Comparison of ENCODE assay signal across 15 mouse cellular contexts in genomic region chr3:138215395-138215989, GRCm38 (mm10). TPM values are rescaled to one million over a fixed set of nuclear protein-coding genes. Genes with fewer than 3 reads are reported as not detected.
A peak's percentile ranks its signal among the peaks of the same experiment; 100 is the strongest.
DNase-seq lines count a peak whose midpoint lies in the region; ATAC-seq and TF ChIP-seq lines count a peak whose summit lies in the region.
"Had no signal": no experiment of that assay in that cellular context is flagged by ENCODE, and none has a peak within 500 bp of the region (broad histone marks: within the 10 kb centered on the region; RNA-seq: fewer than 3 reads in every experiment).

No protein-coding gene starts in this region.

- DNase-seq in midbrain, embryonic 11.5 days (ENCODE audit: low spot score, missing footprints) = peak; percentile 89
- no peak for DNase-seq in midbrain, postnatal 0 days (ENCODE audit: low spot score)
- DNase-seq in embryo, embryonic 10 days (ENCODE audit: low spot score) = peak; percentile 49
- DNase-seq in stomach, postnatal 0 days (ENCODE audit: low spot score) = no peak
- no peak for DNase-seq in left cerebral cortex, adult 11 months (ENCODE audit: low spot score)
- no peak for DNase-seq in kidney, postnatal 10 days
- DNase-seq: thymus, postnatal 36 days had no signal

- H3K36me3 ChIP-seq in midbrain, embryonic 11.5 days (ENCODE audit: control insufficient read depth, insufficient read depth, low read length) = no peaks in the 10 kb centered on the region
- H3K36me3 ChIP-seq in midbrain, postnatal 0 days (ENCODE audit: insufficient read depth, low read length) = no peaks in the 10 kb centered on the region
- H3K36me3 ChIP-seq in hindbrain, embryonic 13.5 days = no peaks in the 10 kb centered on the region
- H3K36me3 ChIP-seq in stomach, postnatal 0 days (ENCODE audit: control insufficient read depth, insufficient read depth, low read length) = no peaks in the 10 kb centered on the region
- H3K36me3 ChIP-seq: liver, embryonic 15.5 days had no signal

- H3K9me3 ChIP-seq in midbrain, embryonic 11.5 days (ENCODE audit: control insufficient read depth, low read length) = no peaks in the 10 kb centered on the region
- H3K9me3 ChIP-seq in midbrain, postnatal 0 days (ENCODE audit: low read length) = no peaks in the 10 kb centered on the region
- H3K9me3 ChIP-seq in hindbrain, embryonic 13.5 days = no peaks in the 10 kb centered on the region
- no peaks in the 10 kb centered on the region for H3K9me3 ChIP-seq in stomach, postnatal 0 days (ENCODE audit: control insufficient read depth, low read length)
- H3K9me3 ChIP-seq: liver, embryonic 15.5 days had no signal

- no peak overlapping the region for H3K4me2 ChIP-seq in midbrain, embryonic 11.5 days
- H3K4me2 ChIP-seq in midbrain, postnatal 0 days (ENCODE audit: low read depth, low read length, poor library complexity, severe bottlenecking) = no peak overlapping the region
- H3K4me2 ChIP-seq in hindbrain, embryonic 13.5 days = no peak overlapping the region
- H3K4me2 ChIP-seq in stomach, postnatal 0 days (replicated peaks; ENCODE audit: low read depth) = no peak overlapping the region
- H3K4me2 ChIP-seq: liver, embryonic 15.5 days had no signal

- peak; percentile 81 for ATAC-seq in midbrain, embryonic 11.5 days (ENCODE audit: low FRiP score)
- ATAC-seq in midbrain, postnatal 0 days (ENCODE audit: low FRiP score) = no peak; the same call in 1 of the 2 replicates
- peak; percentile 69 for ATAC-seq in hindbrain, embryonic 13.5 days (ENCODE audit: low FRiP score)
- peak; percentile 24; the same call in 1 of the 2 replicates for ATAC-seq in stomach, postnatal 0 days (ENCODE audit: low FRiP score, low TSS enrichment)
- ATAC-seq: intestine, postnatal 0 days had no signal

- no peak for TF ChIP-seq CTCF in midbrain, postnatal 0 days (IDR thresholded peaks at IDR 0.05)
- no peak for TF ChIP-seq CTCF in stomach, postnatal 0 days (IDR thresholded peaks at IDR 0.05; ENCODE audit: low read depth)

- WGBS in midbrain, embryonic 11.5 days = 23% methylated on average over 11 of the region's 11 CpGs
- 19% methylated on average over 11 of the region's 11 CpGs for WGBS in midbrain, postnatal 0 days
- whole genome bisulfite sequencing in hindbrain, embryonic 13.5 days = 21% methylated on average over 11 of the region's 11 CpGs
- WGBS in stomach, postnatal 0 days = 30% methylated on average over 11 of the region's 11 CpGs

- H3K4me1 ChIP-seq in midbrain, embryonic 11.5 days (ENCODE audit: control insufficient read depth, insufficient read depth, low read length) = peaks cover 5% of the 10 kb centered on the region; the same call in 1 of the 2 replicates
- H3K4me1 ChIP-seq in midbrain, postnatal 0 days (ENCODE audit: insufficient read depth, low read length) = no peaks in the 10 kb centered on the region
- 0 out of 2 replicates have a peak, but pooled peaks cover 6% of the 10 kb centered on the region for H3K4me1 ChIP-seq in hindbrain, embryonic 13.5 days (replicated peaks)
- H3K4me1 ChIP-seq in stomach, postnatal 0 days (replicated peaks; ENCODE audit: control insufficient read depth, insufficient read depth) = 0 out of 2 replicates have a peak, but pooled peaks cover 3% of the 10 kb centered on the region
- H3K4me1 ChIP-seq: liver, embryonic 15.5 days had no signal

- no peak for TF ChIP-seq EP300 in stomach, postnatal 0 days (optimal IDR thresholded peaks at IDR 0.05)

- H3K4me3 ChIP-seq in midbrain, embryonic 11.5 days (ENCODE audit: low read depth, low read length) = no peak overlapping the region
- no peak overlapping the region for H3K4me3 ChIP-seq in midbrain, postnatal 0 days (ENCODE audit: low read depth, low read length)
- H3K4me3 ChIP-seq in hindbrain, embryonic 13.5 days = no peak overlapping the region
- H3K4me3 ChIP-seq in stomach, postnatal 0 days (ENCODE audit: low read depth, low read length) = no peak overlapping the region
- H3K4me3 ChIP-seq: liver, embryonic 15.5 days had no signal

- H3K9ac ChIP-seq in midbrain, embryonic 11.5 days (ENCODE audit: low read length) = no peak overlapping the region
- no peak overlapping the region for H3K9ac ChIP-seq in midbrain, postnatal 0 days (replicated peaks; ENCODE audit: low read length, poor library complexity, severe bottlenecking)
- no peak overlapping the region for H3K9ac ChIP-seq in hindbrain, embryonic 13.5 days
- no peak overlapping the region for H3K9ac ChIP-seq in stomach, postnatal 0 days (ENCODE audit: low read length)
- H3K9ac ChIP-seq: liver, embryonic 15.5 days had no signal

- H3K27me3 ChIP-seq in midbrain, embryonic 11.5 days (ENCODE audit: control insufficient read depth, insufficient read depth, low read length) = no peaks in the 10 kb centered on the region
- no peaks in the 10 kb centered on the region for H3K27me3 ChIP-seq in midbrain, postnatal 0 days (ENCODE audit: insufficient read depth, low read length)
- H3K27me3 ChIP-seq in hindbrain, embryonic 13.5 days = no peaks in the 10 kb centered on the region
- H3K27me3 ChIP-seq in stomach, postnatal 0 days (ENCODE audit: control insufficient read depth, insufficient read depth, low read length) = no peaks in the 10 kb centered on the region
- H3K27me3 ChIP-seq: liver, embryonic 15.5 days had no signal

- no peak overlapping the region for H3K27ac ChIP-seq in midbrain, embryonic 11.5 days (ENCODE audit: low read depth, low read length)
- H3K27ac ChIP-seq in midbrain, postnatal 0 days (ENCODE audit: low read depth, low read length) = no peak overlapping the region
- no peak overlapping the region for H3K27ac ChIP-seq in hindbrain, embryonic 13.5 days
- H3K27ac ChIP-seq in stomach, postnatal 0 days (replicated peaks) = peak overlapping the region; percentile 30; the same call in 1 of the 2 replicates
- H3K27ac ChIP-seq: liver, embryonic 15.5 days had no signal

RNA-seq across cellular contexts. Expression of gene Adh7, which starts 2.1 kb away (rescaled TPM):
- 0.11 and 0.16 TPM in 2 replicates for polyA plus RNA-seq in midbrain, embryonic 11.5 days (2014; fragmentation: Nextera tagmentation; extraction: Ambion mirVana)
- 0.99 and 3.2 TPM in 2 replicates for total RNA-seq in midbrain, postnatal 0 days (2014; rRNA removed)
- 1.5 and 2.0 TPM in 2 replicates for polyA plus RNA-seq in midbrain, postnatal 0 days (2015; fragmentation: Nextera tagmentation; extraction: Ambion mirVana)
- polyA plus RNA-seq in hindbrain, embryonic 13.5 days (2015; fragmentation: Nextera tagmentation; extraction: Ambion mirVana) = 0.71 and 1.1 TPM in 2 replicates
- 31.3 and 43.4 TPM in 2 replicates for polyA plus RNA-seq in stomach, postnatal 0 days (2015; fragmentation: Nextera tagmentation; extraction: Ambion mirVana)
- total RNA-seq: MEL; neutrophil, adult 5-6 weeks had no signal
- polyA plus RNA-seq: heart, embryonic 14.5 days; spleen, adult 2 months had no signal

RNA-seq across cellular contexts. Expression of gene 4930579F01Rik, which starts 21.9 kb away (rescaled TPM):
- not detected in 2 replicates for polyA plus RNA-seq in midbrain, embryonic 11.5 days (2014; fragmentation: Nextera tagmentation; extraction: Ambion mirVana)
- total RNA-seq in midbrain, postnatal 0 days (2014; rRNA removed) = not detected in 2 replicates
- polyA plus RNA-seq in midbrain, postnatal 0 days (2015; fragmentation: Nextera tagmentation; extraction: Ambion mirVana) = not detected in 2 replicates
- 0.10 TPM in 1 of 2 replicates, not detected in the other for polyA plus RNA-seq in hindbrain, embryonic 13.5 days (2015; fragmentation: Nextera tagmentation; extraction: Ambion mirVana)
- polyA plus RNA-seq in stomach, postnatal 0 days (2015; fragmentation: Nextera tagmentation; extraction: Ambion mirVana) = 0.11 and 0.22 TPM in 2 replicates
- total RNA-seq: layer of hippocampus, postnatal 10 days; MEL; neutrophil, adult 5-6 weeks had no signal
- polyA plus RNA-seq: heart, embryonic 14.5 days; liver, embryonic 15.5 days; spleen, adult 2 months had no signal

RNA-seq across cellular contexts. Expression of gene Adh1, which starts 45.3 kb away (rescaled TPM):
- 0.23 and 0.48 TPM in 2 replicates for polyA plus RNA-seq in midbrain, embryonic 11.5 days (2014; fragmentation: Nextera tagmentation; extraction: Ambion mirVana)
- total RNA-seq in midbrain, postnatal 0 days (2014; rRNA removed) = 0.80 and 4.2 TPM in 2 replicates
- 3.2 and 4.0 TPM in 2 replicates for polyA plus RNA-seq in midbrain, postnatal 0 days (2015; fragmentation: Nextera tagmentation; extraction: Ambion mirVana)
- polyA plus RNA-seq in hindbrain, embryonic 13.5 days (2015; fragmentation: Nextera tagmentation; extraction: Ambion mirVana) = 0.65 and 1.4 TPM in 2 replicates
- 134 and 155 TPM in 2 replicates for polyA plus RNA-seq in stomach, postnatal 0 days (2015; fragmentation: Nextera tagmentation; extraction: Ambion mirVana)

Comparison
In these comparisons a context has a peak if more than half of its experiments do, and no peak if none do; other contexts are left out.
1. DNase-seq: peak in midbrain, embryonic 11.5 days (single experiment) and embryo, embryonic 10 days (single experiment); none in midbrain, postnatal 0 days (single experiment), stomach, postnatal 0 days (single experiment), left cerebral cortex, adult 11 months (single experiment) and kidney, postnatal 10 days (single experiment).
2. RNA of gene Adh7, which starts 2.1 kb away (polyA plus RNA-seq): 31.3 to 43.4 TPM in stomach, postnatal 0 days; 1.5 to 2.0 TPM in midbrain, postnatal 0 days, 0.71 to 1.1 TPM in hindbrain, embryonic 13.5 days and 0.11 to 0.16 TPM in midbrain, embryonic 11.5 days; every median in the first group is over 10 times any median in the second.
3. RNA of gene Adh1, which starts 45.3 kb away (polyA plus RNA-seq): 134 to 155 TPM in stomach, postnatal 0 days; 3.2 to 4.0 TPM in midbrain, postnatal 0 days, 0.65 to 1.4 TPM in hindbrain, embryonic 13.5 days and 0.23 to 0.48 TPM in midbrain, embryonic 11.5 days; every median in the first group is over 10 times any median in the second.